Mouse (Mus musculus) erythroblast, embryonic 14.5 days (primary cell): ENCODE measurements at regions not wholly inside any gene's neighbourhood (a gene's known extent, or its start where the extent isn't known, plus 50 kb on each side); places are given as distances from the start of the nearest gene placed in this dataset.

ENCODE experiments used
- GATA1 ChIP-seq: IDR thresholded peaks from 2 replicates; pipeline ENCODE4 v1.6.1; 2012; ENCODE audit warnings: low read length, inconsistent platforms, mixed read lengths
- TAL1 ChIP-seq: IDR thresholded peaks from 3 replicates; pipeline ENCODE4 v1.6.1; 2012; ENCODE audit warnings: low read length, inconsistent platforms, mixed read lengths

DNA sequence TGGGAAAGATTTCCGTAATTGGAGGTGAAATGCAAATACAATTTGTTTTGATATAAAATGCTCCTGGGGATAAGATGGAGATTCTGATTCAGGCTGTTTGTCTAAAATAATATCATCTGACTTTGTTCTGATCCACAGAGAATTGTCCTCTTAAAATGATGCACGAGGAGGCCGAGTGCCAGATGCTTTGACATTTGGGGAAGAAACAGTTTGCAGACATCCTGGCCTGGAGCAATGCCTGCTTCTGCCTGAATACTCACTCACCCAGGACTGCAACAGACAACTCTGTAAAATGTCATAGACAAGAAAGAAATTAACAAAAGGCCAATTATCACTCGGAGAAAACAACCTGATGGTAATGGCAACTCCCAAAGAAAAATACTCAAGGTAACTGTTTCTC is 1225.1 kb downstream of the 9330182O14Rik start:
- TF ChIP-seq GATA1 (no peak), TAL1 (no peak)
